Mouse (Mus musculus) CH12.LX (cell line): ENCODE results near the gene 1110065P20Rik.

Experiments
- CHD1 ChIP-seq: IDR thresholded peaks from 2 replicates; pipeline ENCODE4 v1.6.1; 2012; ENCODE audit warnings: low read depth, low read length, improper control_type of control experiment, inconsistent platforms
- CTCF ChIP-seq, 2 experiments: IDR thresholded peaks in 1 of 2; conservative IDR thresholded peaks in 1 of 2; 2 replicates each; pipeline ENCODE4 v1.5.1; 2011 to 2012; ENCODE audit warnings: low read depth in 2 of 2, low read length in 2 of 2, improper control_type of control experiment in 1 of 2, inconsistent platforms in 1 of 2, mild to moderate bottlenecking in 1 of 2, moderate library complexity in 1 of 2
- MAFK ChIP-seq: IDR thresholded peaks from 2 replicates; pipeline ENCODE4 v1.6.1; 2011; ENCODE audit warnings: low read length, improper control_type of control experiment; ENCODE audit not compliant: insufficient replicate concordance
- POLR2A ChIP-seq: IDR thresholded peaks from 2 replicates; pipeline ENCODE4 v1.6.1; 2011; ENCODE audit warnings: low read depth, mild to moderate bottlenecking, improper control_type of control experiment, low read length
- SMC3 ChIP-seq: IDR thresholded peaks from 2 replicates; pipeline ENCODE4 v1.6.1; 2011; ENCODE audit warnings: low read depth, low read length, improper control_type of control experiment
- USF1 ChIP-seq: IDR thresholded peaks from 2 replicates; pipeline ENCODE4 v1.6.1; 2014; ENCODE audit warnings: low read depth, mild to moderate bottlenecking, inconsistent platforms, low read length, improper control_type of control experiment
- USF2 ChIP-seq: conservative IDR thresholded peaks from 2 replicates; pipeline ENCODE4 v1.6.1; 2011; ENCODE audit warnings: low read depth, low read length, improper control_type of control experiment

- no peak for TF ChIP-seq POLR2A
- no peak for TF ChIP-seq SMC3
- TF ChIP-seq CHD1, result no peak
- no peak for TF ChIP-seq CTCF (conservative IDR thresholded peaks at IDR 0.05 in 1 of 2, IDR thresholded peaks at IDR 0.05 in 1 of 2; ENCODE audit: low read depth in 2 of 2, low read length in 2 of 2)
- no peak for TF ChIP-seq USF1
- TF ChIP-seq MAFK, result no peak
- no peak for TF ChIP-seq USF2
These were observed 1.2 kb downstream of the 1110065P20Rik start for GRCm38 (mm10) chr4:124849631-124850260.
